Mouse (Mus musculus) frontal cortex, postnatal 36 days (tissue): ENCODE data around the gene B430306N03Rik.
A peak's percentile ranks its signal among the peaks of the same experiment; 100 is the strongest.

Source experiments
- DNase-seq, 2 experiments: peaks; one replicate each; pipeline ENCODE4 v3.0.0; 2022; ENCODE audit warnings: low spot score in 2 of 2

B430306N03Rik gene

DNA sequence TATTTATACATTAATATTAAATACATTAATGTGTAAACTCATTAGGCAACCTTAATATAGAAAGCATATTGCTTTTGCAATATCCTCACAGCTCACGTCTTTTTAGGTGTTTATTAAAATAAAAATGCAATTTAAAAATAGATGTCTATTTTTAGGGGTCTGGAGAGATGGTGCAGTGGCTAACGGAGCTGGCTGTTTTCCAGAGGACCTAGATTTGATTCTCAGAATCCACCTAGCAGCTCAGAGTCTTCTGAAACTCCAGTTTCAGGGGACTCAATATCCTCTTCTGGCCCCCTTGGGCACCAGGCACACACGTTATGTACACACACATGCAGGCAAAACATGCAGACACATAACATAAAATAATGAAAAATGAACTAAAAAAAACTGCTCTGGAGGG, 46.4 kb downstream of the B430306N03Rik start:
- DNase-seq, result no peak

DNA sequence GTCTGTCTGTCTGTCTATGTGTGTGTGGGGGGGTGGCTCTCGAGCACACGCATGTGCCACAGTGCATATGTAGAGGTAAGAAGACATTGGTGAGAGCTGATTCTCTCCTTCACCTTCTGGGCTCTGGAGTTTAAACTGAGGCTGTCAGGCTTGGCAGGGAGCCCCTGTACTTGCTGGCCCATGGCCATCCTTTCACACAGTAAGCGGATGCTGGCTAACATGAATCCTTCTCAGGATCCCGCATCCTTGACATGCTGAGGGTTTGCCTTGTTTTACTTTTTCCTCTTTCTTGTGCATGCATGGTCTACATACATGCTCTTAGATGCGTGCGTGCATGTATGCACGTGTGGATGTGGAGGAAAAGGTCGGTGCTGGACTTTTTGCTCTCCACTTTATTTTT, 47.0 kb downstream of the B430306N03Rik start:
- DNase-seq, result peak; percentile 47 to 65

DNA sequence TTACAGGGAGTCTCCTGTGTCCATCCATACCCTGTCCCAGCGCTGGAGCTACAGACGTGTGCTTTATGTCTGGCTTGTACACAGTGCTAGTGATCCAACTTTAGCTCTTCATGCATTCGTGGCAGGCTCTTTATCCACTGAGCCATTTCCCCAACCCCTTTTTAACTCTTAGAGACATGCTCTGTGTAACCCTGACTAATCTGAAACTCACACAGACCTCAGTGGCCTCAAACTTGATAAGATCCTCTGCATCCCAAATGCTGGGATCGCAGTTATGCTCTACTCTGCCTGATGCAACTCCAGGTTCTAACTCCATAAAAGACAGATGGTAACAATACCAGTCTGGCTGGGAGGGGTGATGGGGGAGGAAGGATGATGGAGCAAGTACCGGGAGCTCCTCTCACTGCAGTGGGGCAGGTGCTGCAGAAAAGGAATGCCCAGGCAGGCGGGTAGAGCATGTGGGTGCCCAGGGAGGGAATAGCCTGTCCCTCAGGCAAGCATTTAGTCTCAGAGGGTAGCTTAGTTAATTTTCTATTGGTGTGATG, 47.6 kb downstream of the B430306N03Rik start:
- no peak for DNase-seq

DNA sequence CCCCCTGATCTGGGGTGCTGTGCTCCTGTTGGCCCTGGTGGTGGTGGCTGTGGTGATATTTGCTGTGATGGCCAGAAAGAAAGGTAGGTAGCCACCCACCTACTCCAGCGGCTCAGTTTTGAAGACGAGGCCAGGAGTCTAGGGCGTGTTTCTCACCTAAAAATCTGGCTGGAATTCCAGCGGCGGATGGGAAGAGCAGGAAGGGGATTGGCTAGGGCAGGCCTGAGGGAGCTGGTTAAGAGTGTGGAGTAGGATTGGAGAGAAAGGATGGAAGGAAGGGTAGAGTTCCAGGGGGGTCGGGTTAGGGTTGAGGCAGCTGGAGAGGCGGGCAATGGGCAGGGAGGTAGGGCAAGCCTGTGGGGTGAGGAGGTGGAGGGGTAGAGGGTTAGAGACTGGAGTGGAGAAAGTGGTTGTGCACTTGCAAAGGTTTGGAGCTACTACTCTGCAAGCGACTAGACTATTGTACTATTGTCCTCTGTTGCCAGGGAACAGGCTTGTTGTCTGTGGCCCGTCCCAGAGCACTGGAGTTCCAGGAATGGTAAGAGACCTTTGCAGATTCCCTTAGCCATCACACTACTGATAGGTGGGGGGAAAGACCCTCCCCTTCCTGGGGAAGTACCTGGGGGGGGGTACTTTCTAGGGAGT, 49.7 kb downstream of the B430306N03Rik start:
- DNase-seq, result no peak

DNA sequence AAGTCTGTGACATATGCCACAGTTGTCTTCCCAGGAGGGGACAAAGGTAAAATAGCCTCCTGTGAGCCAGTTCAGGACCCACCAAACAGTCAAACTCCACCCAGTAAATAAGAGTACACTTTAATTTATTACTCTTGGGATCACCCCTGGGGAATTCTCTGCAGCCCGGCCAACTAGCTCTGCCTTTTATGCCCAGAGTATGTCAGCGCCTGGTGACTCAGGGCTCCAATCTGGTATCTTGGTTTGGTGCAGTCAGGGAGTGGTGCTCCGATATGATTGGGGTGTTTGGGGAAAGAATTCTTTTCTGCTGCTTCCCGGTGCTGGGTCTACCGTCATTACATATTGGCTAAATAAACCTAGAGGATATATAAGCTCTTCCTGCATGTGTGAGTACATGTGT, 50.9 kb downstream of the B430306N03Rik start:
- no peak for DNase-seq

DNA sequence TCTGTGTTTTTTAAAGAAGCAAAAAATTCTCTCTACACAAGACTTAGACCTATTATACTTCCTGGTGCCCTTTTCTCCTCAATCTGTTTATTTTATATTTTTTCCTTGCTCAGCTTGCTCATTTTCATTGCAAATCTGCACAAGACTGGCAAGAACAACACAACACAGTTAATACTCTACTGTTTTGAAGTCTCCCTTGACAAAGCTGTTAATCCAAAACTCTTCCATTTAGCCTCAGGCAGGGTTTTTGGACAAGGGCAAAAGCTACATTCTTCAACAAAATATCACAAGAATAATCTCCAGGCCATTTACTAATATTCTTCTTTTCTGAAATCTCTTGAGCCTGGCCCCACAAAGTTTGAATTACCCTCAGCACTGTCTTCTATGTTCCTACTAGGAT, 55.7 kb downstream of the B430306N03Rik start:
- DNase-seq, result no peak

DNA sequence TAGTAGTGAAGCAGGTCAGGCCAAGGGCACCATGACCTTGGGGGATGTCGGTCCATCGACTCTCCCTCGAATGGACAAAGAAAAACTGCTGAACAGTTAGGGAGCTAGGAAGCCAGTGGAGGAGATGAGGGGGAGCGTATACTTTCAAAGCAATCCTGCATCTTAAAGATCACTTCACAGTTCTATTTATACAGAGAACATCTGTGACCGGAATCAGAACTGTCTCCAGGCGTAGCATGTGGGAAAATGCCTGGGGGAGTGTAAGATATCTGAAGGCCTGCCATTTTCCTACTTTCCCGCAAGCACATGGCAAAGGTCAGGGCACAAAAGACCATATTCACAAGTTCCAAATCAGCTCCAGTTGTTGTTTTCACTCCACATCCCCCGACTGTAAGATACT, 57.0 kb downstream of the B430306N03Rik start:
- peak; percentile 43 to 73 for DNase-seq

GRCm38 (mm10) chr17:48376102-48376501, 60.2 kb downstream of the B430306N03Rik start:
- peak in 1 of 2 experiments; percentile 53 for DNase-seq
